Mouse (Mus musculus): ENCODE results near the gene Flt3l. TPM values are rescaled to one million over a fixed set of nuclear protein-coding genes. Genes with fewer than 3 reads are reported as not detected.

Flt3l gene
- total and polyA plus RNA-seq, 3 experiments, result 5.5 to 59.1 (median 6.4) TPM

DNA sequence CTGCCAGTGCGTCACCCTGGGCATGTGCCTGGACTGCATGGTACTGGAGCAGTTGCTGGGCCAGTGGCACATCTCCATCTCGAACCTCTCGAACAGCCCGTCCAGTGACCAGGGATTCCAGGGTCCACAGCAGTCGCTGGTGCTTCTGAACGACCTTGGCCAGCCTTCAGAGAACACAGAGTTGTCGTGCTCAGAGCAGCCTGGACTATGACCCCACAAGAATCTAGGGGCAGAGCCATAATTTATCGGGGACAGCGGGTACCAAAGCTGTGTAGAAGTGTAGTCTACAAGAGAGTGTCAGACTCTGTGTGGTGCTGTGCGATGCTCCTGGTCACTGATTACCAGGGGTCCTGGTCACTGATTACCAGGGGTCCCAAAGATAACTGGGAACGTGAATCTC is 11.7 kb upstream of the Flt3l start:
- DNase-seq, result no peak
- no peak overlapping the region for H3K9ac ChIP-seq (ENCODE audit: low read depth, low read length)
- intact Hi-C loops (cut with DNase I), result no loop called here
- H3K4me3 ChIP-seq, result no peak overlapping the region
- H3K36me3 ChIP-seq (ENCODE audit: control insufficient read depth, insufficient read depth, low read length), result no peaks in the 10 kb centered on the region
- peak overlapping the region; percentile 5; the same call in 1 of the 2 replicates for H3K27ac ChIP-seq
- H3K27me3 ChIP-seq (ENCODE audit: control insufficient read depth, insufficient read depth, low read length), result no peaks in the 10 kb centered on the region
- TF ChIP-seq CTCF (IDR thresholded peaks at IDR 0.05), result no peak
- peaks cover 5% of the 10 kb centered on the region; the same call in 1 of the 2 replicates for H3K4me1 ChIP-seq (ENCODE audit: control insufficient read depth, insufficient read depth, low read length)
- no peaks in the 10 kb centered on the region for H3K79me2 ChIP-seq (replicated peaks; ENCODE audit: control insufficient read depth, insufficient read depth, low read length)
- 84% methylated on average over 11 of the region's 11 CpGs for WGBS

DNA sequence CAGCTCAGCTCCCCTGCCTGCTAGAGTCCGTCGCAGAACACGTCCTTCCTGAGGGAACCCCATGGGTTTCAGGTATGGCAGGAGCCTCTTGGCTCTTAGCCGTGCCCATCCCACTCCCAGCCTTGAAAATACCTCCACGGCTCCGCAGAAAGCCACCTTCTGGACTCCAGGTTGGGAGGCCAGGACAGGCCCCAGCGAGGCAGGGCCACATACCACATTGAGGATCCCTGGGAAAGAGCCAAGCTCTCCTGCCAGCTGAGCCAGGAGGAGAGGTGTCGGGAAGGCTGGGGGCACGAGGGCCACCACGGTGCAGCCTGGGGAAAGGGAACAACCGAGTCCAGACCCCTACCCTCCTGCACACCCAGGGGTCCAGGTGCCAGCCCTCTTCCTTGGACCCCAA is 11.0 kb upstream of the Flt3l start:
- intact Hi-C loops (cut with DNase I), result no loop called here
- TF ChIP-seq CTCF (IDR thresholded peaks at IDR 0.05) (no peak), EP300 (IDR thresholded peaks at IDR 0.05; ENCODE audit: insufficient read depth, low read depth, low read length) (no peak), POLR2A (IDR thresholded peaks at IDR 0.05; ENCODE audit: insufficient read depth, low read depth, low read length) (no peak)
- 81% methylated on average over 11 of the region's 11 CpGs for WGBS
- Histone ChIP-seq H3K9ac (ENCODE audit: low read depth, low read length) (no peak overlapping the region), H3K27me3 (ENCODE audit: control insufficient read depth, insufficient read depth, low read length) (no peaks in the 10 kb centered on the region), H3K36me3 (ENCODE audit: control insufficient read depth, insufficient read depth, low read length) (no peaks in the 10 kb centered on the region), H3K4me1 (ENCODE audit: control insufficient read depth, insufficient read depth, low read length) (peaks cover 5% of the 10 kb centered on the region; the same call in 1 of the 2 replicates), H3K27ac (no peak overlapping the region), H3K79me2 (replicated peaks; ENCODE audit: control insufficient read depth, insufficient read depth, low read length) (no peaks in the 10 kb centered on the region), H3K4me3 (no peak overlapping the region)
- no peak for DNase-seq

DNA sequence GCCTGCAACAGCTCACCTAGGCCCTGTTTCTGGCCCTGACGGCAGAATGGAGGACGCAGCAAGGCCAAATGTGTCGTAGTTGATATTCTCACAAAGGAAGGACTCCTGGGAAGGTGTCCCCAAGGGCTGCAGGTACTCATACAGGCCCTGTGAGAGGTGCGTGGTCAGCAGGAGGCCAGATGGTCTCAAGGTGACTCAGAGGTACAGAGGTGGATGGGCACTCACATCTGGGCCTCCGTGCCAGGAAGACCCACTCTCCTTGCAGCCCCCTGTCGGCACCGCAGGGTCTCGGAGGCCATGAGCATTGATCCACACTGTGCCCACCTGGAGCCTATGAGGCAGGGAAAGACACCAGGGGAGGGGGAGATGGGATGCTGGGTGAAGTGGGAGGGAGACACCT is 9.2 kb upstream of the Flt3l start:
- 97% methylated on average over 8 of the region's 8 CpGs for WGBS
- Histone ChIP-seq H3K9ac (ENCODE audit: low read depth, low read length) (no peak overlapping the region), H3K36me3 (ENCODE audit: control insufficient read depth, insufficient read depth, low read length) (no peaks in the 10 kb centered on the region), H3K4me1 (ENCODE audit: control insufficient read depth, insufficient read depth, low read length) (peaks cover 2% of the 10 kb centered on the region), H3K4me3 (no peak overlapping the region), H3K27ac (no peak overlapping the region), H3K79me2 (replicated peaks; ENCODE audit: control insufficient read depth, insufficient read depth, low read length) (no peaks in the 10 kb centered on the region), H3K27me3 (ENCODE audit: control insufficient read depth, insufficient read depth, low read length) (no peaks in the 10 kb centered on the region)
- intact Hi-C loops (cut with DNase I), result no loop called here
- no peak for TF ChIP-seq POLR2A (IDR thresholded peaks at IDR 0.05; ENCODE audit: insufficient read depth, low read depth, low read length)
- TF ChIP-seq EP300 (IDR thresholded peaks at IDR 0.05; ENCODE audit: insufficient read depth, low read depth, low read length), result no peak
- TF ChIP-seq CTCF (IDR thresholded peaks at IDR 0.05), result no peak
- no peak for DNase-seq

DNA sequence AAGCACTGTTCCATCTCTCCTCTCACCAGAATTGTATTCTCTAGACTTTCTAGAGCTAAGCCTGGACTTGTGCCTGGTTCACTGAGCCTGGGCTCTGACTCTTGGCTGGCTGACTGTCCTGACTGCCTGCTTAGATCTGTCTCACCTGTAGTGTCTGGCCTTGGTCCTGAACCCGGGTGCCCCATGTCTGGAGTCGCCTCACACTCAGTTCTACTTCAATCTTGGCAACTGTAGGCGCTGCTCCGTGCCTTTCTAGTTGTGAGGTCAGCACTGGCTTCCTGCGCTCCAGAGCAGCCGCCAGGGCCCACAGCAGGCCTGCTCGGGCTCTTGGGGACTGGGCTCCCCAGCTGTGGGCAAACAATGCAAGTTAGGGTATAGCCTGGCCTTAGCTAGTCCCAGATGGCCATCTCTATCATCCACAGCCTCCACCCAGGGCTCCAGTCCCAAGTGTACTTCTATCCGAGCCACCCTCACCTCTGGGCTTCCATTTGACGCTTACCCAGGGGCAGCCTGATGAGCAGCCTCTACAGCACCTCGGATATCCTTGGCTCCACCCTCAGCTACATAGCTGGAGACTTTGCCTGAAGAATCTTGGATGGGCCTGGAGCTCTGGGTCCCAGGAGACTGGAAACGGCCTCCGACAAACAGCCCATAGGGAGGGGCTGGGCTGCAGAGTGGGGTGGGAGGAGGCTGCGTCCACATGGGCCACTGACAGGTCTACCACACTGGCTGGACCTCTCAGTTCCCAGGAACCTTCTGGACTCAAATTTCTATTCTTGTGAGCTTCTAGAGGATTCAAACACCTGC is 8.3 kb upstream of the Flt3l start:
- no peaks in the 10 kb centered on the region for H3K79me2 ChIP-seq (replicated peaks; ENCODE audit: control insufficient read depth, insufficient read depth, low read length)
- WGBS, result 72% methylated on average over 13 of the region's 13 CpGs
- no peak overlapping the region for H3K9ac ChIP-seq (ENCODE audit: low read depth, low read length)
- no peaks in the 10 kb centered on the region for H3K36me3 ChIP-seq (ENCODE audit: control insufficient read depth, insufficient read depth, low read length)
- peak in 1 of 2 experiments; percentile 54 for DNase-seq
- H3K4me1 ChIP-seq (ENCODE audit: control insufficient read depth, insufficient read depth, low read length), result peaks cover 2% of the 10 kb centered on the region
- intact Hi-C loops (cut with DNase I), result no loop called here
- no peaks in the 10 kb centered on the region for H3K27me3 ChIP-seq (ENCODE audit: control insufficient read depth, insufficient read depth, low read length)
- TF ChIP-seq EP300 (IDR thresholded peaks at IDR 0.05; ENCODE audit: insufficient read depth, low read depth, low read length) (no peak), POLR2A (IDR thresholded peaks at IDR 0.05; ENCODE audit: insufficient read depth, low read depth, low read length) (no peak), CTCF (IDR thresholded peaks at IDR 0.05) (no peak)
- peak overlapping the region; percentile 31; the same call in 1 of the 2 replicates for H3K27ac ChIP-seq
- H3K4me3 ChIP-seq, result no peak overlapping the region

DNA sequence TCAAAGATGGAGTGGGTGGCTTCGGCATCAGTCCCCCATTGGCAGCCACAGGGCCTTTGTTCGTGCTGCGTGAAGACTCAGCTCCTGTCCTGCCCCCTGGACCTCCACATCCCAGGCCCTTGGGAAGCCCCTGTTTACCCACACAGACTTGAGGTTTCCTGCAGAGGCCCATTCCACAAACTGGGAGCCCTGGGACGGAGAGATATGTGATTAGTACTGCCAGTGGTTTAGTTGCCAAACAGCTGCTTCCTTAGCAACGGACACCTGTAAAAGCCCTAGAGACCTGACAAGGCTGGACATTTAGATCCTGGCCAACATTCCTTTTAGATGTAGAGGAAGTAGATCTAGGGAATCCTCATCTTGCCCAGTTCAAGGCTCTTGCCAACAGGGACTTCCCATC is 5.7 kb upstream of the Flt3l start:
- Histone ChIP-seq H3K4me1 (ENCODE audit: control insufficient read depth, insufficient read depth, low read length) (peaks cover 2% of the 10 kb centered on the region), H3K79me2 (replicated peaks; ENCODE audit: control insufficient read depth, insufficient read depth, low read length) (no peaks in the 10 kb centered on the region), H3K27ac (no peak overlapping the region), H3K27me3 (ENCODE audit: control insufficient read depth, insufficient read depth, low read length) (no peaks in the 10 kb centered on the region), H3K4me3 (no peak overlapping the region), H3K9ac (ENCODE audit: low read depth, low read length) (no peak overlapping the region), H3K36me3 (ENCODE audit: control insufficient read depth, insufficient read depth, low read length) (no peaks in the 10 kb centered on the region)
- DNase-seq, result no peak
- 55% methylated on average over 5 of the region's 5 CpGs for WGBS
- intact Hi-C loops (cut with DNase I), result no loop called here
- TF ChIP-seq POLR2A (IDR thresholded peaks at IDR 0.05; ENCODE audit: insufficient read depth, low read depth, low read length) (no peak), CTCF (IDR thresholded peaks at IDR 0.05) (no peak), EP300 (IDR thresholded peaks at IDR 0.05; ENCODE audit: insufficient read depth, low read depth, low read length) (no peak)

DNA sequence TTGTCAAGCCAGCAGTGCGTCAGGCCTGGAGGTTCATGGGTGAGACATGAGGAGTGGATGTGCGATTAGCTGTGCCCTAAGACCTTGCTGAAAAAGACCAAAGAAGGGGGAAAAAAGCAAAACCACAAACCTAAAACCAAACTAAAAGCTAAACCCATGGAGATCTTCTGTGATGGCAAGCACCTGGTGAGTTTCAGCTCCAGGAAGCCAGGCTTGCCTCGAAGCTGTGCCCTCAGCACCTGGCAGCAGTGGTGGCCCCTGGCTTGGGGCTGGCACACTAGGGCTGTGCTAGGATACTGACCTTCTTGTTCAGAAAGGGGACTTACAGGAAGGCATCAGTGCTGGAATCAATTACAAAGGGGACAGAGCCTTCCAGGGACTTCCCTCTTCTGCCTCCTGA is 5.1 kb upstream of the Flt3l start:
- H3K27me3 ChIP-seq (ENCODE audit: control insufficient read depth, insufficient read depth, low read length), result no peaks in the 10 kb centered on the region
- 83% methylated on average over 3 of the region's 3 CpGs for WGBS
- no peaks in the 10 kb centered on the region for H3K36me3 ChIP-seq (ENCODE audit: control insufficient read depth, insufficient read depth, low read length)
- intact Hi-C loops (cut with DNase I), result no loop called here
- H3K9ac ChIP-seq (ENCODE audit: low read depth, low read length), result no peak overlapping the region
- H3K4me1 ChIP-seq (ENCODE audit: control insufficient read depth, insufficient read depth, low read length), result peaks cover 2% of the 10 kb centered on the region
- TF ChIP-seq CTCF (IDR thresholded peaks at IDR 0.05) (no peak), EP300 (IDR thresholded peaks at IDR 0.05; ENCODE audit: insufficient read depth, low read depth, low read length) (no peak), POLR2A (IDR thresholded peaks at IDR 0.05; ENCODE audit: insufficient read depth, low read depth, low read length) (no peak)
- DNase-seq, result no peak
- no peaks in the 10 kb centered on the region for H3K79me2 ChIP-seq (replicated peaks; ENCODE audit: control insufficient read depth, insufficient read depth, low read length)
- H3K27ac ChIP-seq, result no peak overlapping the region
- no peak overlapping the region for H3K4me3 ChIP-seq
